Mouse (Mus musculus) neural tube, embryonic 15.5 days (tissue): ENCODE data around the gene Col8a1. TPM values are rescaled to one million over a fixed set of nuclear protein-coding genes. Genes with fewer than 3 reads are reported as not detected.

Experiments
- ATAC-seq: fragments of 200-750 bp; cut with Nextera tagmentation; 2 replicates; pipeline ENCODE4 v1.8.0; 2017; ENCODE audit warnings: mild to moderate bottlenecking, moderate TSS enrichment, moderate library complexity; ENCODE audit not compliant: low FRiP score
- H3K27ac ChIP-seq: fragments of 300-500 bp; sonication (generic); replicated peaks from 2 replicates; pipeline ENCODE4 v1.5.1; 2015; ENCODE audit warnings: mild to moderate bottlenecking, inconsistent platforms
- H3K27me3 ChIP-seq: fragments of 300-500 bp; sonication (generic); replicated peaks from 2 replicates; pipeline ENCODE4 v1.6.1; 2015; ENCODE audit warnings: inconsistent platforms
- H3K36me3 ChIP-seq: fragments of 300-500 bp; sonication (generic); 2 replicates; pipeline ENCODE4 v1.6.1; 2015; ENCODE audit warnings: inconsistent platforms
- H3K4me1 ChIP-seq: fragments of 300-500 bp; sonication (generic); 2 replicates; pipeline ENCODE4 v1.6.1; 2015; ENCODE audit warnings: inconsistent platforms
- H3K4me2 ChIP-seq: fragments of 300-500 bp; sonication (generic); 2 replicates; pipeline ENCODE4 v1.6.1; 2015; ENCODE audit warnings: inconsistent platforms, mild to moderate bottlenecking, moderate library complexity
- H3K4me3 ChIP-seq: fragments of 300-500 bp; sonication (generic); replicated peaks from 2 replicates; pipeline ENCODE4 v1.5.1; 2015; ENCODE audit warnings: mild to moderate bottlenecking, inconsistent platforms
- H3K9ac ChIP-seq: fragments of 300-500 bp; sonication (generic); replicated peaks from 2 replicates; pipeline ENCODE4 v1.6.1; 2015; ENCODE audit warnings: mild to moderate bottlenecking, inconsistent platforms
- H3K9me3 ChIP-seq: fragments of 300-500 bp; sonication (generic); replicated peaks from 2 replicates; pipeline ENCODE4 v1.6.1; 2016; ENCODE audit warnings: inconsistent platforms
- WGBS: fragments of 180-500 bp; shearing (Covaris S2); methylation state at CpG from one replicate; pipeline ENCODE4 v1.1.7; 2015; ENCODE audit warnings: mixed read lengths; 5-methylcytosine and 5-hydroxymethylcytosine counted together
- polyA plus RNA-seq: library from polyadenylated mRNA; unstranded; fragments of >200 nt; fragmentation: Nextera tagmentation; extraction: Ambion mirVana; gene quantifications from 2 replicates; pipeline ENCODE4 v1.2.1, GENCODE M21; 2015

The Col8a1 gene
- polyA plus RNA-seq, 1 experiment from 2014 or later, result 11.8 TPM

GRCm38 (mm10) chr16:57740169-57740568 is 14.4 kb downstream of the Col8a1 start:
- Histone ChIP-seq H3K9ac (no peak overlapping the region), H3K4me2 (no peak overlapping the region), H3K27me3 (no peaks in the 10 kb centered on the region), H3K9me3 (no peaks in the 10 kb centered on the region), H3K36me3 (no peaks in the 10 kb centered on the region), H3K27ac (no peak overlapping the region), H3K4me1 (no peaks in the 10 kb centered on the region), H3K4me3 (no peak overlapping the region)
- ATAC-seq, result no peak
- 87% methylated on average over 3 of the region's 3 CpGs for WGBS

GRCm38 (mm10) chr16:57734942-57735341 is 19.6 kb downstream of the Col8a1 start:
- H3K27ac ChIP-seq, result no peak overlapping the region
- 91% methylated on average over 2 of the region's 2 CpGs for WGBS

GRCm38 (mm10) chr16:57733545-57733944 is 21.0 kb downstream of the Col8a1 start:
- H3K36me3 ChIP-seq, result no peaks in the 10 kb centered on the region

More at GRCm38 (mm10) chr16:57734942-57735341, 19.6 kb downstream of the Col8a1 start:
- no peak overlapping the region for H3K9ac ChIP-seq
- H3K4me2 ChIP-seq, result no peak overlapping the region
- H3K4me3 ChIP-seq, result no peak overlapping the region
- no peaks in the 10 kb centered on the region for H3K9me3 ChIP-seq
- no peak for ATAC-seq
- H3K27me3 ChIP-seq, result no peaks in the 10 kb centered on the region
- no peaks in the 10 kb centered on the region for H3K4me1 ChIP-seq
- no peaks in the 10 kb centered on the region for H3K36me3 ChIP-seq

GRCm38 (mm10) chr16:57733139-57733538 is 21.4 kb downstream of the Col8a1 start:
- no peak for ATAC-seq
- Histone ChIP-seq H3K36me3 (no peaks in the 10 kb centered on the region), H3K4me1 (no peaks in the 10 kb centered on the region), H3K9ac (no peak overlapping the region), H3K4me3 (no peak overlapping the region), H3K27me3 (no peaks in the 10 kb centered on the region), H3K27ac (no peak overlapping the region), H3K4me2 (no peak overlapping the region), H3K9me3 (no peaks in the 10 kb centered on the region)
- 85% methylated on average over 3 of the region's 3 CpGs for WGBS

More at GRCm38 (mm10) chr16:57733545-57733944, 21.0 kb downstream of the Col8a1 start:
- Histone ChIP-seq H3K4me2 (no peak overlapping the region), H3K27ac (no peak overlapping the region), H3K9ac (no peak overlapping the region), H3K4me1 (no peaks in the 10 kb centered on the region), H3K27me3 (no peaks in the 10 kb centered on the region), H3K4me3 (no peak overlapping the region), H3K9me3 (no peaks in the 10 kb centered on the region)
- no peak for ATAC-seq
- WGBS, result 76% methylated on average over 1 of the region's 1 CpGs

- WGBS, result 59% methylated on average over 3 of the region's 3 CpGs
- H3K4me2 ChIP-seq, result no peak overlapping the region
These were observed 29.6 kb downstream of the Col8a1 start for GRCm38 (mm10) chr16:57724978-57725377.

GRCm38 (mm10) chr16:57718982-57719381 is 35.6 kb downstream of the Col8a1 start:
- Histone ChIP-seq H3K4me1 (no peaks in the 10 kb centered on the region), H3K27me3 (no peaks in the 10 kb centered on the region), H3K4me3 (no peak overlapping the region), H3K4me2 (no peak overlapping the region), H3K36me3 (no peaks in the 10 kb centered on the region), H3K9ac (no peak overlapping the region), H3K9me3 (no peaks in the 10 kb centered on the region), H3K27ac (no peak overlapping the region)
- ATAC-seq, result no peak
- WGBS, result 82% methylated on average over 2 of the region's 2 CpGs

More at GRCm38 (mm10) chr16:57724978-57725377, 29.6 kb downstream of the Col8a1 start:
- no peaks in the 10 kb centered on the region for H3K9me3 ChIP-seq
- no peaks in the 10 kb centered on the region for H3K27me3 ChIP-seq
- H3K4me1 ChIP-seq, result no peaks in the 10 kb centered on the region
- no peak overlapping the region for H3K9ac ChIP-seq
- no peaks in the 10 kb centered on the region for H3K36me3 ChIP-seq
- no peak overlapping the region for H3K27ac ChIP-seq
- ATAC-seq, result no peak
- H3K4me3 ChIP-seq, result no peak overlapping the region

GRCm38 (mm10) chr16:57698733-57699132 is 55.8 kb downstream of the Col8a1 start:
- H3K4me1 ChIP-seq, result no peaks in the 10 kb centered on the region
- WGBS, result 95% methylated on average over 5 of the region's 5 CpGs
- no peak overlapping the region for H3K4me2 ChIP-seq
- no peak overlapping the region for H3K27ac ChIP-seq
- no peak for ATAC-seq
- no peaks in the 10 kb centered on the region for H3K27me3 ChIP-seq
- H3K4me3 ChIP-seq, result no peak overlapping the region
- H3K9ac ChIP-seq, result no peak overlapping the region
- H3K9me3 ChIP-seq, result no peaks in the 10 kb centered on the region
- H3K36me3 ChIP-seq, result no peaks in the 10 kb centered on the region

GRCm38 (mm10) chr16:57694694-57695093 is 59.8 kb downstream of the Col8a1 start:
- H3K27ac ChIP-seq, result no peak overlapping the region
- H3K27me3 ChIP-seq, result no peaks in the 10 kb centered on the region
- no peaks in the 10 kb centered on the region for H3K36me3 ChIP-seq
- no peaks in the 10 kb centered on the region for H3K9me3 ChIP-seq
- no peaks in the 10 kb centered on the region for H3K4me1 ChIP-seq
- no peak overlapping the region for H3K4me3 ChIP-seq
- ATAC-seq, result no peak
- 47% methylated on average over 1 of the region's 1 CpGs for WGBS
- H3K4me2 ChIP-seq, result no peak overlapping the region
- no peak overlapping the region for H3K9ac ChIP-seq

- no peaks in the 10 kb centered on the region for H3K9me3 ChIP-seq
- H3K4me3 ChIP-seq, result no peak overlapping the region
- ATAC-seq, result no peak
- no peaks in the 10 kb centered on the region for H3K27me3 ChIP-seq
- H3K27ac ChIP-seq, result no peak overlapping the region
- 88% methylated on average over 2 of the region's 2 CpGs for WGBS
- H3K4me1 ChIP-seq, result no peaks in the 10 kb centered on the region
- H3K36me3 ChIP-seq, result no peaks in the 10 kb centered on the region
- no peak overlapping the region for H3K4me2 ChIP-seq
- no peak overlapping the region for H3K9ac ChIP-seq
These were observed 60.5 kb downstream of the Col8a1 start for GRCm38 (mm10) chr16:57693906-57694522.

- Histone ChIP-seq H3K9ac (no peak overlapping the region), H3K27ac (no peak overlapping the region), H3K27me3 (no peaks in the 10 kb centered on the region), H3K36me3 (no peaks in the 10 kb centered on the region), H3K4me3 (no peak overlapping the region), H3K9me3 (no peaks in the 10 kb centered on the region), H3K4me1 (no peaks in the 10 kb centered on the region), H3K4me2 (no peak overlapping the region)
- WGBS, result 53% methylated on average over 5 of the region's 5 CpGs
- no peak for ATAC-seq
These were observed 68.6 kb downstream of the Col8a1 start for GRCm38 (mm10) chr16:57685790-57686399.

- Histone ChIP-seq H3K27ac (no peak overlapping the region), H3K36me3 (no peaks in the 10 kb centered on the region), H3K9me3 (no peaks in the 10 kb centered on the region), H3K27me3 (no peaks in the 10 kb centered on the region), H3K9ac (no peak overlapping the region), H3K4me1 (no peaks in the 10 kb centered on the region), H3K4me3 (no peak overlapping the region), H3K4me2 (no peak overlapping the region)
- 53% methylated on average over 2 of the region's 2 CpGs for WGBS
- ATAC-seq, result no peak
These were observed 82.3 kb downstream of the Col8a1 start for GRCm38 (mm10) chr16:57672251-57672650.

- Histone ChIP-seq H3K4me3 (no peak overlapping the region), H3K4me2 (no peak overlapping the region), H3K4me1 (no peaks in the 10 kb centered on the region), H3K36me3 (no peaks in the 10 kb centered on the region), H3K9ac (no peak overlapping the region), H3K9me3 (no peaks in the 10 kb centered on the region), H3K27ac (no peak overlapping the region), H3K27me3 (no peaks in the 10 kb centered on the region)
- ATAC-seq, result no peak
- WGBS, result 81% methylated on average over 2 of the region's 2 CpGs
These were observed 82.9 kb downstream of the Col8a1 start for GRCm38 (mm10) chr16:57671637-57672036.
